Mouse (Mus musculus): ENCODE results near the gene Rapgef3. TPM values are rescaled to one million over a fixed set of nuclear protein-coding genes. Genes with fewer than 3 reads are reported as not detected.

Gene Rapgef3
- polyA plus RNA-seq, 1 experiment: 3.1 TPM

GRCm38 (mm10) chr15:97781961-97782748 lies 14.4 kb upstream of the Rapgef3 start:
- Histone ChIP-seq H3K36me3 (ENCODE audit: control insufficient read depth, insufficient read depth, low read length, poor library complexity, severe bottlenecking) (no peaks in the 10 kb centered on the region), H3K4me3 (ENCODE audit: low read depth, low read length) (peak overlapping the region; percentile 21), H3K27me3 (ENCODE audit: control insufficient read depth, insufficient read depth, low read length, poor library complexity, severe bottlenecking) (no peaks in the 10 kb centered on the region), H3K9ac (ENCODE audit: low read depth, poor library complexity, severe bottlenecking) (no peak overlapping the region), H3K27ac (ENCODE audit: insufficient read depth, low read length) (no peak overlapping the region), H3K4me1 (ENCODE audit: control insufficient read depth, insufficient read depth, low read length) (peaks cover 4% of the 10 kb centered on the region), H3K9me3 (replicated peaks; ENCODE audit: control insufficient read depth, insufficient read depth, low read length, poor library complexity, severe bottlenecking) (no peaks in the 10 kb centered on the region)
- TF ChIP-seq CTCF (IDR thresholded peaks at IDR 0.05; ENCODE audit: low read depth, low read length) (no peak), EP300 (IDR thresholded peaks at IDR 0.05; ENCODE audit: insufficient read depth, low read depth, low read length) (no peak), POLR2A (IDR thresholded peaks at IDR 0.05; ENCODE audit: insufficient read depth, low read length) (no peak)

- Histone ChIP-seq H3K27ac (ENCODE audit: insufficient read depth, low read length) (no peak overlapping the region), H3K9me3 (replicated peaks; ENCODE audit: control insufficient read depth, insufficient read depth, low read length, poor library complexity, severe bottlenecking) (no peaks in the 10 kb centered on the region)
These were observed 12.8 kb upstream of the Rapgef3 start for GRCm38 (mm10) chr15:97780611-97781031.

GRCm38 (mm10) chr15:97779576-97779975 lies 11.8 kb upstream of the Rapgef3 start:
- H3K27me3 ChIP-seq (ENCODE audit: control insufficient read depth, insufficient read depth, low read length, poor library complexity, severe bottlenecking): no peaks in the 10 kb centered on the region
- H3K9me3 ChIP-seq (replicated peaks; ENCODE audit: control insufficient read depth, insufficient read depth, low read length, poor library complexity, severe bottlenecking): no peaks in the 10 kb centered on the region
- H3K9ac ChIP-seq (ENCODE audit: low read depth, poor library complexity, severe bottlenecking): no peak overlapping the region
- TF ChIP-seq CTCF (IDR thresholded peaks at IDR 0.05; ENCODE audit: low read depth, low read length) (no peak), EP300 (IDR thresholded peaks at IDR 0.05; ENCODE audit: insufficient read depth, low read depth, low read length) (no peak), POLR2A (IDR thresholded peaks at IDR 0.05; ENCODE audit: insufficient read depth, low read length) (no peak)
- no peaks in the 10 kb centered on the region for H3K4me1 ChIP-seq (ENCODE audit: control insufficient read depth, insufficient read depth, low read length)
- no peaks in the 10 kb centered on the region for H3K36me3 ChIP-seq (ENCODE audit: control insufficient read depth, insufficient read depth, low read length, poor library complexity, severe bottlenecking)
- H3K27ac ChIP-seq (ENCODE audit: insufficient read depth, low read length): no peak overlapping the region
- H3K4me3 ChIP-seq (ENCODE audit: low read depth, low read length): no peak overlapping the region

More at GRCm38 (mm10) chr15:97780611-97781031, 12.8 kb upstream of the Rapgef3 start:
- no peaks in the 10 kb centered on the region for H3K4me1 ChIP-seq (ENCODE audit: control insufficient read depth, insufficient read depth, low read length)
- no peaks in the 10 kb centered on the region for H3K27me3 ChIP-seq (ENCODE audit: control insufficient read depth, insufficient read depth, low read length, poor library complexity, severe bottlenecking)
- no peak for TF ChIP-seq POLR2A (IDR thresholded peaks at IDR 0.05; ENCODE audit: insufficient read depth, low read length)
- TF ChIP-seq CTCF (IDR thresholded peaks at IDR 0.05; ENCODE audit: low read depth, low read length): no peak
- no peak for TF ChIP-seq EP300 (IDR thresholded peaks at IDR 0.05; ENCODE audit: insufficient read depth, low read depth, low read length)
- H3K4me3 ChIP-seq (ENCODE audit: low read depth, low read length): no peak overlapping the region
- H3K36me3 ChIP-seq (ENCODE audit: control insufficient read depth, insufficient read depth, low read length, poor library complexity, severe bottlenecking): no peaks in the 10 kb centered on the region
- no peak overlapping the region for H3K9ac ChIP-seq (ENCODE audit: low read depth, poor library complexity, severe bottlenecking)

GRCm38 (mm10) chr15:97778311-97779098 lies 10.7 kb upstream of the Rapgef3 start, which contains the start of gene Slc48a1:
Gene Slc48a1, plus strand, starts transcription at chr15:97778520.
- TF ChIP-seq EP300 (IDR thresholded peaks at IDR 0.05; ENCODE audit: insufficient read depth, low read depth, low read length) (no peak), CTCF (IDR thresholded peaks at IDR 0.05; ENCODE audit: low read depth, low read length) (no peak), POLR2A (IDR thresholded peaks at IDR 0.05; ENCODE audit: insufficient read depth, low read length) (no peak)
- Histone ChIP-seq H3K27me3 (ENCODE audit: control insufficient read depth, insufficient read depth, low read length, poor library complexity, severe bottlenecking) (no peaks in the 10 kb centered on the region), H3K9me3 (replicated peaks; ENCODE audit: control insufficient read depth, insufficient read depth, low read length, poor library complexity, severe bottlenecking) (no peaks in the 10 kb centered on the region), H3K9ac (ENCODE audit: low read depth, poor library complexity, severe bottlenecking) (no peak within 1 kb of the TSS), H3K27ac (ENCODE audit: insufficient read depth, low read length) (no peak within 1 kb of the TSS), H3K4me3 (ENCODE audit: low read depth, low read length) (no peak within 1 kb of the TSS), H3K4me1 (ENCODE audit: control insufficient read depth, insufficient read depth, low read length) (no peaks in the 10 kb centered on the region), H3K36me3 (ENCODE audit: control insufficient read depth, insufficient read depth, low read length, poor library complexity, severe bottlenecking) (no peaks in the 10 kb centered on the region)

- no peaks in the 10 kb centered on the region for H3K4me1 ChIP-seq (ENCODE audit: control insufficient read depth, insufficient read depth, low read length)
- no peaks in the 10 kb centered on the region for H3K36me3 ChIP-seq (ENCODE audit: control insufficient read depth, insufficient read depth, low read length, poor library complexity, severe bottlenecking)
- H3K9ac ChIP-seq (ENCODE audit: low read depth, poor library complexity, severe bottlenecking): no peak overlapping the region
- no peak for TF ChIP-seq EP300 (IDR thresholded peaks at IDR 0.05; ENCODE audit: insufficient read depth, low read depth, low read length)
- TF ChIP-seq POLR2A (IDR thresholded peaks at IDR 0.05; ENCODE audit: insufficient read depth, low read length): no peak
- no peak for TF ChIP-seq CTCF (IDR thresholded peaks at IDR 0.05; ENCODE audit: low read depth, low read length)
- no peaks in the 10 kb centered on the region for H3K9me3 ChIP-seq (replicated peaks; ENCODE audit: control insufficient read depth, insufficient read depth, low read length, poor library complexity, severe bottlenecking)
- H3K4me3 ChIP-seq (ENCODE audit: low read depth, low read length): no peak overlapping the region
- H3K27ac ChIP-seq (ENCODE audit: insufficient read depth, low read length): no peak overlapping the region
- no peaks in the 10 kb centered on the region for H3K27me3 ChIP-seq (ENCODE audit: control insufficient read depth, insufficient read depth, low read length, poor library complexity, severe bottlenecking)
These were observed 9.1 kb upstream of the Rapgef3 start for GRCm38 (mm10) chr15:97776919-97777318.
